Mouse (Mus musculus) monocyte, adult 2 months (primary cell): ENCODE measurements around the gene Eea1.

Source experiments
- DNase-seq, 2 experiments: peaks; one replicate each; pipeline ENCODE4 v3.0.0; 2022; ENCODE audit warnings: low spot score in 2 of 2, low read depth in 1 of 2

The Eea1 gene

GRCm38 (mm10) chr10:95945086-95945485, 4.6 kb downstream of the Eea1 start:
- DNase-seq: no peak

- DNase-seq: no peak
Observed at GRCm38 (mm10) chr10:95949410-95949809, 9.0 kb downstream of the Eea1 start.

GRCm38 (mm10) chr10:95950194-95950593, 9.7 kb downstream of the Eea1 start:
- no peak for DNase-seq

DNA sequence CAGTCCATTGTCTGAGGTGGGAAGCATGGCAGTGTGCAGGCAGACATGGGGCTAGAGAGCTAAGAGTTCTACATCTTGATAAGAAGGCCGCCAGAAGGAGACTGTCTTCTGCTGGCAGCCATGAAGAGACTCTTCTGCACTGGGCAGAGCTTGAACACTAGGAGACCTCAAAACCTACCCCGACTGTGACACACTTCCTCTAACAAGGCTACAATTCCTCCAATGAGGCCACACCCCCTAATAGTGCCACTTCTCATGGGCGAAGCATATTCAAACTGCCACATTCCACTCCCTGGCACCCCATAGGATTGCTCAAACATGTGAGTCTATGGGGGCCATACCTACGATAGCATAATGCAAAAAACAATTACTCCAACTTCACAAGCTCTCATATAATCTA, 10.3 kb downstream of the Eea1 start:
- no peak for DNase-seq

GRCm38 (mm10) chr10:95951346-95951745, 10.9 kb downstream of the Eea1 start:
- no peak for DNase-seq

GRCm38 (mm10) chr10:95956629-95957028, 16.2 kb downstream of the Eea1 start:
- DNase-seq: no peak

GRCm38 (mm10) chr10:95957574-95957973, 17.1 kb downstream of the Eea1 start:
- DNase-seq: no peak

GRCm38 (mm10) chr10:95964679-95965078, 24.2 kb downstream of the Eea1 start:
- DNase-seq: no peak

DNA sequence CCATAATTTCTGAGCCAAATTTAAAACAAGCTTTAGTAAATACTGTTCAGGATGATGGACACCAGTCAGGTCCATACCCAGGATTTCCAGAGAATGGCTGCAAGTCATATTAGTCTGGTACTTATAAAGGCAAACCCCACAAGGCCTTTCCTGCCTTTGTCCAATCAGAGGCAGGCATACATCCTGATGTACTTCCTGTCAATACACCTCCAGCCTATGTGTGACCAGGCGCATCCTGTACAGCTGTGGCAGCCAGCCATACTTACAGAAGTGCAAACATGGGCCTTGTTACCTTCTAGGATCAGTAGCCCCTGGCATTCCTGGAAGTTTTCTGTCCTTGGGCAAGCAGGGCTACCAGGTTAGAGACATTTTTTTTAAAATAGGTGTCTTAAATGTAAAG, 29.2 kb downstream of the Eea1 start:
- DNase-seq: no peak

- DNase-seq: no peak
Observed at GRCm38 (mm10) chr10:95970744-95971212, 30.3 kb downstream of the Eea1 start.

- no peak for DNase-seq
Observed at GRCm38 (mm10) chr10:95971341-95971740, 30.9 kb downstream of the Eea1 start.

DNA sequence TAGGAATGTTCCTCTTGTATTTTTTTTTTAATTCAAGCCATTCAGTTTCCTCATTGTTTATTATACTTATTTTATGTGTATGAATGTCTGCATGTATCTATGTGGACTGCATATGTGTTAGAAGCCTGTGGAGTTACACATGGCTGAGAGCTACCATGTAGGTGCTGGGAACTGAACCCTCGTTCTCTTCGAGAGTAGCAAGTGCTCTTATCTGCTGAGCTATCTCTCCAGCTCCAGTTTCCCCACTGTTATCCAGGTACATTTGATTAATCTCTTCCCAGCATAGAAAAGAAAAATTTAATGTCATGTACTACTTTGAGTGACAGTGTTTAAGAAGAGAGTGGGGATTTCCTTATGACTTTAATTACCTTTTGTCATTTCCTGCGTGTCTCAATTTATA, 31.5 kb downstream of the Eea1 start:
- DNase-seq: no peak

DNA sequence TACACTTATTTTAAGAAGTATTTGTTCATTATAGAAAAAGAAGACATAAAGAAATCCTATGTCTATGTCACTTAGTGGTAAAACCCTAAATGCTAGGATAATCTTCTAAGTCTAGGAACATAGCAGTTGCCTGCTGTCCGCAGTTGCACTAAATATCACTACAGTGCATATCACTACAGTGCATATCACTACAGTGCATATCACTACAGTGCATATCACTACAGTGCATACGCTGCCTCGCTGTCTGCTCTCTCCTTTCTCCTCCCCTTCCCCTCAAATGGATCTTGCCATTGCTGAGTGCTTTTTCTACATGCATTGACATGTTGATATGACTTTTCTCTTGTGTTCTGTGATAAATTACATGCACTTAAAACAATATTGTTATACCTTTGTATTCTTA, 34.0 kb downstream of the Eea1 start:
- DNase-seq: no peak

DNA sequence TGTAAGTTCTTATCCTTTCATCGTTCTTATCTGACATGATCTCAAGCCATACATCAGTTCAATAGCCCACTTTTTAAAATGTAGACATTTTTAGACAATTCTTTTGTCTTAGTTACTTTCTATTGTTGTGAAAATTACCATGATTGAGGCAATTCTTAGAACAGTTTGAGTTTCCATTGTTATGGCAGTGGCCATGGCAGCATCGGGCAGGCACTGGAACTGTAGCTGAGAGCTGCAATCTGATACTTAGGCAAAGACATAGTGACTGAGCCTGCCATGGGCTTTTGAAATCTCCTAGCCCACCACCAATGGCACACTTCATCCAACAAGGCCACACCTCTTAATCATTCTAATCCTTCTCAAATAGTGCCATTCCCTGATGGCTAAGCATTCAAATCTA, 36.3 kb downstream of the Eea1 start:
- no peak for DNase-seq

GRCm38 (mm10) chr10:95989731-95990130, 49.3 kb downstream of the Eea1 start:
- no peak for DNase-seq

GRCm38 (mm10) chr10:95991176-95991575, 50.7 kb downstream of the Eea1 start:
- DNase-seq: no peak

DNA sequence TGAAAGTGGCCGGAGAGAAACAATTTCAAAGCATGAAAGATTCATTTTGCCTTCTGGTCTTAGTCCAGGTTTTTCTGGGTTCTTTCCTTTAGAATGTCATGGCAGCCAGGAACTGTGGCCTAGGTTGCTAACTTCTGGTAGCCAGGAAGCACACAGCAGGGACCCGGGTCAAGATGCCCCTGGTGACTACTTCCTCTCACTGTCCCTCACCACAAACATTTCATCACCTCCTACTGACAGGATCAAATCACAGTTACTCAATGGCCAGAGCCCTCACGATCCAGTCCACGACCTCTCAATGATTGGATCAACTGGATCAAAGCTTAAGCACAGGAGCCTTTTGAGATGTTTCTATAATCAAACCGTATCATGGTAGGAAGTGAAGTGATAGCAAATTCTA, 60.5 kb downstream of the Eea1 start:
- peak in 1 of 2 experiments; percentile 21 for DNase-seq

DNA sequence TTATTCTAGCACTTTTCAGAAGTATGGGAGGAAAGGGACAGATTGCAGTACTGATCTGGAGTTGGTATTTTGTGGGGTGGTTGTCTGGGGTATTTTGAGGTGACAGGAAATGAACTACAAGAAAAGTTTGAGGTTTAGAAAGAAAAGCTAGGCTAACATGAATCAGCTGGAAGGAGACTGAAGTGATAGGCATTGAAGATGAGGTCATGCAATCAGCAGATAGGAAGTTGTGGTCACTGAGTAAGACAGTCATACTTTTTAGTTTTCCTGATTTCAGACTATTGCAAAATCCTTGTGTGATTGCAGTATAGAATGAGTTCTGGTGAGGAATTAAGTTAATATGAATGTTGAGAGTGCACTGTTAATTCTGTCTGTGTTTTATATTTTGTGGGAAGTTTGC, 75.3 kb downstream of the Eea1 start:
- peak in 1 of 2 experiments; percentile 12 for DNase-seq

DNA sequence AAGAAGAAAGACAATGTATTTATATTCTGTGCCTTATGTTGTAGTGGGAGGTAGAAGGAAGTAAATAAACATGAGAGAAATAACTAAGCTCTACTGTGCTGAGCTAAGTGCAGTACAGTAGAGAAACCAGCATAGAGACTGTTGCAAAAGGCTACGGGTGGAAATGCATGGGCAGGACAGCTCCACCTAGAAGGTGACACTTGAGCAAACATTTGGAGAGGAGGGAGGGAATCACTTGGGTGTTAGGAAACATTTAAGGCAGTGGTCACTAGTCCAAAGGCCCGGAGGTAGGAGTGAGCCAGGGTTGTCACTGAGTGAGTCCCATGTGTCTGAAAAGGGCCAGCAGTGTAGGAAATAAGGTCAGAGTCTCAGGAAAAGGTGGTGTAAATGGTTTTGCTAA, 77.0 kb downstream of the Eea1 start:
- no peak for DNase-seq

GRCm38 (mm10) chr10:96033356-96033984, 93.0 kb downstream of the Eea1 start:
- no peak for DNase-seq

DNA sequence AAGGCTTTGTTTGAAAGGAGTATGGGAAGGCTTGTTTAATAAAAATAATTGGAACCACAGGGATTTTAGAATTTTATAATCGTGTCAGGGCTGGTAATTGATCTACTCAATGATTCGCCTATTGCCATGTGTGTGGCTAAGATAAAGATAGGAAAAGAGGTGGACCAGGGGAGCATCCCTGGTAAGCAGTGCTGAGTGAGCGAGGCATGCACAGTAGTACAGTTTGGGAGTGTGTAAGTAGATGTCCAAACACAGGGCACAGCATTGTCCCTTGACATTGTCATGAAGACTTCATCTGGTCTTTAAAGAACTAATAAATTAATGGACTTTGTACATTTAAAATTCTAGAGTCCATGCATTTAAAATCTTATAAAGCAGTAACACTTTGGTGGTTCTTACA, 93.7 kb downstream of the Eea1 start:
- DNase-seq: no peak

DNA sequence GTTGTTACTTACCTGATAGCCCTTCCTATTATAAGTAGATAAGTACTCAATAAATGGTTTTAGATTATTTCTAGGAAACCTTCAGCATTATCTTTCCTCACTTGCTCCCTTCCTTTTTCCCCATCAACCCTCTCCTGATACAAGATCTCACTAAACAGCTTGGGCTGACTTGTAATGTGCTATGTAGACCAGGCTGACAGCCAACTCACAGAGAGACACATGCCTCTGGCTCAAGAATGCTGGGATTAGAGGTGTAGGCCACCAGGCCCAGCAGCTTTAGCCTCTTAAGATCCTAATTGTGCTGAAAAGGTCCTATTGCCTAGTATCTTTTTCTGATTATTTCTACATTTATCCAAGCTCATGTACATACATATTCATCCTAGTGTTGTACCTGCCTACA, 95.5 kb downstream of the Eea1 start:
- DNase-seq: no peak

DNA sequence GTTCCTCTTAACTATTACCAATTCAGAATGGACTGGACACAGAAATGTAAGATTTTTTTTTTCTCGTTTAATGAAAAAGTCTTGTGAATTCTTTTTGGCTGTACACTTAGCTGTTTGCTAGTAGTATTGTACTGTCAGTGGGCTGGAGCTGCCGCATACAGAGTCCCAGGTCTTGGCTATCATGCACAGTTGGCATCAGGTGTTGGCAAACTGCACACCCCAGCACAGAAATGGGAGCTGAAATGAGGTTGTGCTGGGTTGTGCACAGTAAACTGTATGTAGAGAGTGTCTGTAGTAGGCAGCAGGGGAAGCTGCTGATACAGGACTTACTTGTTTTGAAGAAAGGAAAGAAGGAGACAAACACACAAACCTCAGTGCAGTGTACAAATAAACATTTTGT, 103.8 kb downstream of the Eea1 start:
- no peak for DNase-seq
